Mouse (Mus musculus): ENCODE measurements around the gene Nrp2.

Nrp2 gene

DNA sequence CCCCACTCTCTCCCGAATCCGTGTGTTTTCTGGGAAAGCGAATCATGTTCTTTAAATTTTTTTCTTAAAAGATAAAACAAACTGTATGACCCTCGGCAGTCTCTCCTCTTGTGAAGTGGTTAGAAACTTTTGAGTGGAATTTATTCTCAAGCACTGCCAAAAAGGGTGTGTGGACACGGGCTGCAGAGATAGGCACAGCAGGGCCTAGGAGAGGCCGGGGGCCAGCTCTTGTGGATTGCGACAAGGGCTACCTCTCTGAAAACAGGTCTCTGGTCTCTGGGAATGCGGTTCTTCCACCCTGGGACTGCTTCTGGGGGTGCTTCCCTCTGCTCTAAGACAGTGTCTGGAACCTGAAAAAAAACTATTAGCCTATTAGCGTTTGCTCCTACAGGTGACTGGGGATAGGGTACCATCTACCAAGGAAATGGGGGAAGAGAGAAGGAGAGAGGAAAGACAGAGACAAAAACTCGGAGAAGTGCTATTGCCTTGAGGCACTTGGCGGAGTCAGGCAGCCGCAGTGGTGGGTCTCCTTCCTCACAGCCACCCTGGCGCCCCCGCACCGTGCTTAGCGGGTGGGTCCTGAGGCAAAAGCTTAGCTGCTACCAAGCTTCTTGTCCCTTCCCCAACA is 1.9 kb downstream of the Nrp2 start:
- no peak for DNase-seq (ENCODE audit: low read depth, low spot score)

DNA sequence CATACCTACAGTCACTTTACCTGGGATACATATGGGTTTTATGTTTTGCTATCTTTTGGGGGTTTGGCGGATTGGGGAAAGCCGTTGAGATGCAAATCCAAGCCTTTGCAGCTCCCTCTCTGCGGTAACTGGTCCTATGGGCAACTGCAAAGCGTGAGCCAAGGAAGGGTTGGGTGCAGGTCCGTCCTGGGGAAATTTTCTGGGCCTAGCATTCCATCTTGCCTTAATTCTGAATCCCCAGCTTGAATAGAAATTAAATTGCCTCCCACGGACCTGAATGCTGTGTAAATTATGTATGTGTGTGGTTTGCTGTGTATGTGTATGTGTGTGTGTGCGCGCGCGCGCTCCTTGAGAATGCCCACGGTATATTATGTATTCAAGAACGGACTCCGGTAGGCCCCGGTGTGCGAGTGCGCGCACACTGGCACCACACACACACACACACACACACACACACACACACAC is 2.5 kb downstream of the Nrp2 start:
- no peak for DNase-seq (ENCODE audit: low read depth, low spot score)

DNA sequence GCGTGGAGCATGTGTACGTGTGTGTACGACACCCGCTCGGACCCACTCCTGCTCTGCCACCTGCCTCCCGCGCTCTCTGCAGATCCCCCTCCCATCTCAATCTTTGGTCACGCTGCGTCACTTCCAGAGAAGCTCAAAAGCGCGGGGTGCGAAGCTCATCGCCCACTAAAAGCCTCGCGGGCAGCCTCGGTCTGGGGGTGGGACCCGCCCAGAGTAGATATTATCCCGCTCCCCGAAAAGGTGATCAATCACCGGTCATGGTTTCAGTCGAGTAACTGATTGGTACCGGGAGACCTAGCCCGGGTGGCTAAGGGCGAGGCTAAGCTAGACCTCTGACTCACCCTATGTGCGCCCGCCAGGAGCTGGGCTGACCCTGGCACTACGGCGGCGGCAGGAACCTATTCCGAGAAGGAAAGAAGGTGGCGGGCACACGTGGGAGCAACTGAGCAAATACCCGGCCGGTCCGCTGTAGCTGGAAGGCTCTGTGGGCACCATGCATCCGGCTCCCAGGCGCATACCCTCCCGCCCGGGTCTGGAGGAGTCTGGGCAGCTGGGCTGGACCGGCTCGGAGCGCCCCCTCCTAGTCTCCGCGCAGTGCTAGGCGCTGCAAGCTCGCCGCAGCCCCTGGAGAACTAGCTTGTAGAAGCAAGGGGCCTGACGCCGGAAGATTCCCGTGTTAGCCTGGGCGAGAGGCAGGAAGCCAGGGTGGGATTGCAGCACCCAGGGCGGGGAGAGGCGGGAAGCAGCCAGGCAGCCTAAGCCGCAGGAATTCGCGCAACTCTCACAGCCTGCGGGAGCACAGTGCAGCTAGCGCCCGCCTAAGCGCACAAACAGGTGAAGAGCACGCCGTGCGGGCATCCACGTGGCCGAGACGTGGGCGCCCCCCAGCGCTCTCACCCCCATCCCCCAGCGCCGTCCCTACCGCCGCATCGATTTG is 3.3 kb downstream of the Nrp2 start:
- no peak for DNase-seq (ENCODE audit: low read depth, low spot score)

DNA sequence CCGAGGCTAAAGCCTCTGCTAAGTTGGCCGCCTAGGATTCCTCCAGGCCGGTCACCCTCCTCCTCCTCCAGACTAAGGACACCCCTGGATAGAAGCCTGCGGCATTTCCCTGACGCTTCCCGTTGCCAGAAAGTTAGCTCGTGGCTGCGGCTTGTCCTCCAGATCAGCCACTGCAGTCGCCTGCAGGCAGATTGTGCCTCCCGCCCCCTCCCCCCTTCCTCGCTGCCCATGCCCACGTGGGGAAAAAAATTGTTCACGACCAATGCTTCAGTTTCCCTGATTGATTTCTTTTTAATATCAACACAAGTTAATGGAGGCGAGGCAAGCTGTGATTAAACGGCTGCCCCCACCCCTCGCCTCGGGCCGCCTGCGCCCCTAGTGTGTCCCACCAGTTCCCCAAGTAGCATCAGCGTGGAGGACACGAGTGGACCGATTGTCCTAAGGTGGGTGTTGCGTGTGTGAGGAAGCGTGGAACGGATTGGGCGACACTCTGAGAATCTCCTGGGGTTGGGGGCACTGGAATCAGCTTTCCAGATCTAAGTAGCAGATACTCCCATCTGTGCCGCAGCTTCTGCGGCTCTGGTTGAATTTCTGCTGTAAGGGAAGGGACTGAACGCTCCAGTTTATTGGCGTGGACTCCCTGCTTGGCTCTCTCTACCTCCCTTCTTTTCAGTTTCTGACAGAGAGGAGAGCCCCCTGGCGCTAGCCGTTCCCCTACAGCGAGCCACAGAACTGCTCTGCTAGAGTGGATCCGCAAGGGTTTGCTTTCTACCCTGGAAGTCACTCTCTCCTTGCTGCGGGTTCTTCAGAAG is 4.2 kb downstream of the Nrp2 start:
- DNase-seq (ENCODE audit: low read depth, low spot score) = no peak

DNA sequence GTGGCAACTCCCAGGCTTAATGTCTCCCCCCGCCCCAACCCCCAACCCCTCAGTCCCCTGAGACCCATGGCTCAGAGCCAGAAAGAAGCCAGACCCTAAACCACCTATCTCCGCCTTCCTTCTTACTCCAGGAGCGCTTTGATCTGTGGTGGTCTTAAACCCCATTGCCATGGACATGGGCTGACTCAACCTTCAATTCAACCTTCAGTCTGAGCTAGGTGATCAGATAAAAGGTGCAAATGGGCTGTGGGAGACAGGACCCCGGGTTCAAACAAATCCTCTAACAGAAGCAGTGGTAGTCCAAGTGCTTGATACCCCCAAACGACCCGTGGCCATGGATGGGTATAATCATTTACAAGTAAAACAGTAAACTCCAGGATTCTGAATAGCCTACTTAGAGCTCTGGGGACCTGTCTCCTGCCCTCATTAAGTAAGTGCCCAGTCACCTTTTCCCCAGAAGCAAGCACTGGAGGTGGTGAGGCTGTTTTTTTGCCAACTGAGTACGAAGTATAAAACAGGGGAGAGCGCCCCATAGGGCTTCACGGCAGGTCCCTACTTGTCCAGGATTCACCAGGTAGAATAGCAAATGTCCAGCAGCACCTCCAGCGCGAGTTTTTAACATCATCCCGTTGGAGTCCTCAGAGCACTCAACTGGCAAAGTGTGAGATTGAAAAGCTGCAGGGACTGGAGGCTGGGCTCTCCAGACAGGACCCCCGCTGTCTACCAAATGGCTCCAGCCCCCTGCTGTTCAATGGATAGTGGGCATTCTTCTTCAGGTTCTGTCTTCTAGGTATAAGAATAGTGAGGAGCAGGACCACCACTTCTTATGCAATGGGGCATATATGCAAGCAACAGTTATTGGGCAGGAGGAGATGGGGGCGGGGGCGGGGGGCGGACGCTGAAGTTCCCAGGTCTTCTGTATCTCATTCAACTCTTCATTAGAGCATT is 5.1 kb downstream of the Nrp2 start:
- no peak for DNase-seq (ENCODE audit: low read depth, low spot score)

DNA sequence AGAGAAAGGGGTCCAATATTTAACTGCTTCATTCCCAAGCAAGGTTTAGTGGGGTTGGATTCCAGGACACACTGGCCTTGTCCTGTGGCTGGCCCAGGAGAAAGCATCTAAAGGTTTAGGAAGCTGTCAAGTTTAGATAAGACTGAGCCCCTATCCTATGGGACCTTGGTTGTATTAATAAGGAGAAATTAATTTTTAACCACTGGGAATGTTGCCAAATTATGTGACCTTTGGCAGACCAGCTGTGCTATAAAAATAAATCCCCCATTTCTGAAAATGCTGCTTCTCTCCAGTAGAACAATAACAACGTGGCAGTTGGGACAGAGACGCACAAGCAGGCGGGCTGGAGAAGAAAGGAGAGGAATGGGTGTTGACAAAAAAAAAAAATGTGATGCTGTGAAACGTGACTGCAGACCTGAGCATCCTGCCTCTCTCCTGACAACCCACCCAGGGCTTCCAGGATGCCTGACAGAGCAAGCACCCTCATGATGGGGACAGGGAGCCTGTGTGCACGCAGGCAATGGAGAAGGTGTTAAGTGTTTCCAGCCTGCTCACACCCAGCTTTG is 6.8 kb downstream of the Nrp2 start:
- DNase-seq (ENCODE audit: low read depth, low spot score) = no peak

DNA sequence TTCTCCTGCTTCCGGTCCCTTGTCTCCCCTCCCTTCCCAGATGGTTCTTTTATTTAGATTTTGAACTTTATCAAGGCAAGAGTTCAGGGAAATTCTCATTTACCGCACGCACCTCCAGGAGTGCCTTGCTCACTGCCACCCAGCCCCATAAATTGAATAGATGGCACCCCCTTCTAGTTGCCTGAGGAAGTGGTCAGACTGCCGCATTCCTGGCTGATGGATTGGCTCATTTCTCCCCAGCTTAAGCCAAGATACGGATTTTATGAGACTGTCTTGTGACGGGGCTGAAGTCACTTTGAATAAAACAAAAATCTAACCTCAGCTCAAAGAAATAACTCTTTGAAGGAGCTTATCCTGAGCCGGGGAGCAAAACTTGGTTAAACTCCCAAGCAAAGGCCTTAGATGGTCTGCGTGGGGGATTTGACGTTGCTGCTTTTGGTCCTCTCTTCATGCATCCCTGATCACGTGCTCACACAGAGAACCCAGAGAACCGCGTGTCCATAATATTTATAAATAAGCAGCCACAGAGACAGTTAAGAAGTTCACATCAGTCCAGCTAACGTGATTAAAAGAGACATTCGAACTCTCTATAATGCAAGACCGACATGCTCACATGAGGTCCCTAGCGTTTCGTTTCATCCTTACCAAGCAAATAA is 10.1 kb downstream of the Nrp2 start:
- no peak for DNase-seq (ENCODE audit: low read depth, low spot score)

DNA sequence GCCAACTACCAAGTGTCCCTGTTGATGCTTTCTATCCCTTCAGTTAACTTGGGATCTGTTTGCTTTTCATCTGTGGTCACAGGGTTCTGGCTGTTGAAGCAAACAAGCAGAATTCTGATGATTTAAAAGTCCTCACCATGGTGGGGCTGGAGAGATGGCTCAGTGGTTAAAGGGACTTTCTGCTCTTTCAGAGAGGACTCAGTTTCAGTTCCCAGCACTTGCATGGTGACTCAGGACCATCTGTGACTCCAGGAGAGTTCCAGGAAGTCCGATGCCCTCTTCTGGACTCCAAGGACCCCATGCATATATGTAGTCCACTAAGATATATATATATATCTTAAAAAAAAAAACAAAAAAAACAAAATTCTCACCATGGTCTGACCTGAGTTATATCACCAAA is 11.9 kb downstream of the Nrp2 start:
- no peak for DNase-seq (ENCODE audit: low read depth, low spot score)

DNA sequence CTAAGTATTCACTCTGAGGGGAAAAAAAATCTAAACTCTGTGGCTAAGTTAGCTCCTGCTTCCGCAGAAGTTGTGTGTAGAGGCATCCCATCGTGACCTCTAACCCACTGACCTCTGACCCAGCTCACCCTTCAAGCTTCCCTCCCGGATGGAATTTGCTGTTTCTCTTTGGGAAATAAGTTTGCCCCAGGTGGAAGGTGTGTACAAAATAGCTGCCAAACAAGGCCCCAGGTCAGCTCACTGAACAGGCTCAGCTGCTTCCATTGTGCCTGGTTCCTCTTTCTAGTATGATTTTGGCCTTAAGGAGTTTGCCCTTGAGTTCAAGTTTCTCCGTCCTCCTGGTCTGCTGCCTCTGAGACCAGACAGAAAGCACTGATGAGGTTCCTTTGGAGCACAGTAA is 12.6 kb downstream of the Nrp2 start:
- DNase-seq (ENCODE audit: low read depth, low spot score) = no peak

DNA sequence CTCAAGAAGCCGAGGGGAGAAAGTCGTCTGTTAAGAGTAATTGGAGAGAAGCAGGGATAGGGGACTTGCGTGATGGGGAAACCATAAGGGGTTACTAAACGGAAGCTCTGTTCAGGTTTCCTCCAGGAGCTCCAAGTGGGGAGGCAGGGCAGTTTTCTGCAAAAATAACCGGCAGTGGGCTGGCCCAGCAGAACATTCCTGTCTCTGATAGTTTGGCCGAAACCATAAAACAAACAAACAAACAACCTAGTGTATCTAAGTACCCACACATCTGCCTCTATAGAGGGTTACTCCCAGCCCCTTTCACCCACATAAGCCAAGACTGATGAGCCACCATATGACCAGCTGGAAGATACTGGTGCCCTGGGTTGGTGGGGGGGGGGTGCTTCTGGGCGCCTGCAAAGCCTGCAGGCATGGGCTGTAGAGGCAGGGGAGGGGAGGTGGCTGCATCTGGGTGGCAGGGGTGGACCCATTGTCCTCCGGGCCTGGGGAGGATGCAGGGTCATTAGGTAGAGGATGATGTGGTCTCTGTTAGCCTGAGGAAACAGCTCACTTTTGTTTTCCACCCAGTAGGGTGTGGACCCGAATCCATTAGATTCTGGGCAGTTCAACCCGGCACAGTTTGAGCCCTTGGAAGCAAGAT is 13.9 kb downstream of the Nrp2 start:
- DNase-seq (ENCODE audit: low read depth, low spot score) = no peak

DNA sequence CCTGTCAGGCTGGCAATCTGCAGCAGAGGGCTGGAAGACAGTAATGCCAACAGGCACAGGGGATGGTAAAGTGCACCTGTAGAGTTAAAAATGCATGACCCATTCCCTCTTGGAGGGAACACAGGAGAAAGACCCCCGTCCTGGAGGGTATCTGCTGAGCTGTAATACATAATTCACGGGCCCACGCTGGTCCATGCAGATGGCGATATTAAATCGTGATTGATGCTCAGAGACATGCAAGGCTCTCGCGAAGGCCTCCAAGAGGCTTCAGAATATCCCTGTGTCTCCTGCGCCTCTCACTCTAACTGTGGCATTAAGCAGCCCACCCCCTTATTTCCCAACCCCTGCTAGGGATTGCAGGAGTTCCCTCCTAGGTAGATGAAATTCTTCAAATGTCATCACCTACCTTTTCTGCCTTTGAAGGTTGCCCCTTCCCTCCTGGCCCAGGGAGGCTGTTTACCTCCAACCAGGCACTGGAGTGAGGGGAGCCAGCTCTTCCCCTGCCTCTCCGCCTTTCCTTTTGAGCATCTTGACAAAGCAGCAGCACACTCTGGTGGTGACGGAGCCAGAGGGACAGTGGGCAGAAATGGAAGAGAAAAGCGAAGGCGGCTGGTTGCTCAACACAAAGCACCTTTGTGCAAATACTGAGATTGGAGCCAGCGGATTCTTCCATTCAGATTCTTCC is 14.6 kb downstream of the Nrp2 start:
- no peak for DNase-seq (ENCODE audit: low read depth, low spot score)

DNA sequence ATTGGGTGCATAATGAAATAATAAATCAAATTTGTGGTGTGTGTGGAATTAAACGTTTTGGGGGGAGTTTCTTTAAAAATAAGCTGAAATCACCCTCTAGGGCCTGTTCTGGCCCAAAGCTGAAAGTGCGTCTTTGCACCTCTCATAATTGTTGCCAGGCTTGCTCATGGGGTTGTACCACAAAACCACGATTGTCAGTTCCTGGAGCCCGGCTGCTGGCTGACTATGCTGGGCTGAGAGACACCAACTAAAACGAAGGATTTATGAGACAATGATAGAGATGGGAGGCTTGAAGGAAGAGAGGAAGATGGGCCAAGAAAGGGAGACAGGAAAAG is 15.1 kb downstream of the Nrp2 start:
- DNase-seq (ENCODE audit: low read depth, low spot score) = no peak

DNA sequence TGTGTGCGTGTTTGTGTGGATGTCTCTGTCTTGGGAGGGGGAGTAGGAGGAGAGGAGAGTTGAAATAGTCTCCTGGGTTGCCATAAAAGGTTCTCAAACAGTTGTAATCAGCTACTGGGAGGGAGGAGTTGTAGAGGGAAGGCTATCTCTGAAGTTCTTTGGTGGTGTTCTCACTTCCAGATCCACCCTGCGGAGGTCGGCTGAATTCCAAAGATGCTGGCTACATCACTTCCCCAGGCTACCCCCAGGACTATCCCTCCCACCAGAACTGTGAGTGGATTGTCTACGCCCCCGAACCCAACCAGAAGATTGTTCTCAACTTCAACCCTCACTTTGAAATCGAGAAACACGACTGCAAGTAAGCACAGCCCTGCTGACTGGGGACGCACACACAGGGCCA is 15.7 kb downstream of the Nrp2 start:
- no peak for DNase-seq (ENCODE audit: low read depth, low spot score)

DNA sequence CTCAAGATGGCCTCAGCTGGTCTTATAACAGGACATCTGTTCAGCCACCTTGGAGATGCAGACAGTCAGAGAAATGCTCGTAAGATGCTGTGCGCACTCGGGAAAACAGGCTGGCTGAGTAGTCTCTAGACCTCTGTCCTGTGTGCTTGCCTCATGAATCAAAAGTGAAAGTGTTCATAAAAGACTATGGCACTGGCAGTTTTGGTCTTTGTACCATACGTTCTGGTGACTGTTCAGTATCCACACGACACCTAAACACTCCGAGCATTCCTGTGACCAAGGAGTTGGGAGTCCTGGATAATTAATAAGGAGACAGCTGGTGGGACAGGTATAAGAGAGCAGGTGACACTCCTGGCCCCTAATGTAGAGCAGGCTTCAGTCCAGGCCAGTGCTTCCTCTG is 16.7 kb downstream of the Nrp2 start:
- DNase-seq (ENCODE audit: low read depth, low spot score) = no peak

DNA sequence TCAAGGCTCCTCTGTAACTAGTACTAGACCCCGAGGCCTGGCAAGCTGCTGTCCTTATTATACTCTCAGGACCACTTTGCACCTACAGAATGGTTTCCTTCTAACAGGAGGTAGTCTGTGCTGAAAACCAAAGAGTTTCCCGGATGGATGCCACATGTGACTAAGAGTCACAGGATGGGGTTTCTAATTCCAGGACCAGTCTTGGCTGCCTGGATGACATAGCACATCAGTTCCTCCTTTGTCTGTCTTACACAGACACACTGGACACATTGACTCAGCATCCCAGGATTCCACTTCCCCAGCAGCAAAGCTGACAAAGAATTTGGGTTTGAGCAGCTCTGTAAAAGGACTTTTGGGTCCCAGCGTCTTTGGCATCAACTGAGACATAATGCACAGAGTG is 17.1 kb downstream of the Nrp2 start:
- DNase-seq (ENCODE audit: low read depth, low spot score) = no peak

DNA sequence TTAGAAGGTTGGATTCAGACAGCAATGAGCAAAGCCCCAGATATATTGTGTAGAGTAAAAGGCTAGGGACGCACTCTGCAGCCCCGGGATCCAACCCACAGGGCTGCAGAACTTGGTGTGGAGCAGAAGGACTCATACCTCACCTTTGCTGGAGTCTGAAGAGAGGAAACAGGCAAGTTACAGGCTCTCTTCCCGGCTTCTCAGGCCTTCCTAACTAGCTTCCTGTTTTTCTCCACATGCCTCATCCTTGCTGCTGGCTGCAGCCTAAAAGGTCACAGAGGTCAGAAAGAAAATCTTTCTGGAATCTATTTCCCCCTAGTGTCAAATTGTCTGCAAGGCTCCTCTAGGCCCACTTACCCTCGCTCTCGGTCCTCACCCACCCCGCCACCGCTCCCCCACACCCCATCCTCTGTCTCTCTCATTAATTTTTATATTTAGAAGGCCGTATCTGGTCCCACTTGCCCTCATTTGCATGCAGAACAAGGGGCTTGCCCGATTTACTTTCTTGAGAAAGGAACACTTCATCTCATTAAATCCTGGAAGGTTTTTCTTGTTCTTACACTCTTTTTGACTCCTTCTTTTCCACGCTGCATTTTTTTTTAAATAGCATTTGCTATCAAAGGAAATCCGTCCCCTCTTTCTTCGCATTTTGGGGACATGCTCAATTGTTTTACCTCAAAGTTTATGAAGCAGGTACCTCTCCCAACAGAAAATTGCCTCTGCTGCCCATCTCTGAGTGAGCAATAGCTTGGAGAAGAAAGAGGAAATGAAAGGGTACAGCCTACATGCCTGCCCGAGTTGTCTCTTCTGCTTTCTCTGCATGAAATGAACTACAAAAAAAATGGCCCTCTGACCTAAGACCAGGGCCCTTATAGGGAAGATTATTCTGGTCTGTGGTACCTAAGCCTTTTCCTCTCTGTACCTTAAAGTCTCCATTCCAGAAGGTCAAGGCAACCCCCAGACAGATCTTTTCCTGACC is 17.9 kb downstream of the Nrp2 start:
- DNase-seq (ENCODE audit: low read depth, low spot score) = no peak

DNA sequence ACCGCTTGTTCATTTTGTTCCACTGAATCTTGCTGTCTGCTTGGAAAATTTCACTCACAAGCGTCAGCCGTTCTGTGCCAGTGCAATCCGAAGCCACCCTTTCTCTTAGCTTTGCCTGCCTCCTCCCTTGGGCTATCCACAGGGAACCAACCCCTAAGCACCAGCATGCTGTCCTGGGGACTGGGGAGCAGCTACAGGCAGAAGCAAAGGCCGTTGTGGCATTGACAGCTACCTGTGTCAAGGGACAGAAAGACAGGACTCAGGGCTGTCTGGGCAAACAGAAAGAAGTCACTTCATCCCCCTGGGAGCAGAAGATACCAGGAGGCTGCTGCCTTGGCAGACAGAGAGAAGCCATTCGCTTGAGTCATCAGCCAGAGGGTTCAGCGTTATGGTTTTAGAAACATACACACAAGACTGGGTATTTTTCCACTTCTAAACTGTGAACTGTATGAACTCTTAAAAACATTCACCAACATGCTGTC is 18.7 kb downstream of the Nrp2 start:
- DNase-seq (ENCODE audit: low read depth, low spot score) = no peak

DNA sequence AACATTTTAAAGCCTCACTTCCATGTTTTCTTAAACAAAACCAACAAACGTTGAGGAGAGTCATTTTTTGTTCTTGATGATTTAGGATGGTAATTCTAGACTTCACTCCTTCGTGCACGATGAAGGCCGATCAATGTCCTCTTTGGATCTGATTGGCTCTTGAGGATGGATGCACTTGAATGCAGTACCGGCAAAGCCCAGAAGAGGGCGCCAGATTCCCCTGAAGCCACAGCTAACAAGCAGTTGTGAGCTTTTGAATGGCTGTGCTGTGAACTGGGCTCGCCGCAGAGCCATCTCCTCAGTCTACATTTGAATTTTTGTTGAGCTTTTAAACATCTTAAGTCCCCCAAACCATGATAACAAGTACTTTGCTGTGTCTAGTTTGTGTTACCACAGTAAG is 19.4 kb downstream of the Nrp2 start:
- peak; percentile 29 for DNase-seq (ENCODE audit: low read depth, low spot score)

All from c-Kit-negative CD71-positive TER-119-positive erythroid progenitor cells, embryonic 14.5 days (primary cell).